Mouse (Mus musculus) heart, postnatal 0 days (tissue): ENCODE results near the gene Gjc3. TPM values are rescaled to one million over a fixed set of nuclear protein-coding genes. Genes with fewer than 3 reads are reported as not detected.
"Not testable (repeated sequence)": the region's sequence is repeated elsewhere in the genome, so short reads cannot be mapped to it uniquely, and the experiment has no call there.

Experiments
- ATAC-seq: fragments of 200-750 bp; cut with Nextera tagmentation; 2 replicates; pipeline ENCODE4 v1.8.0; 2017; ENCODE audit warnings: low read depth, moderate number of reproducible peaks, moderate library complexity; ENCODE audit not compliant: insufficient read depth
- DNase-seq: peaks from one replicate; pipeline ENCODE4 v3.0.0-alpha.2; 2016; ENCODE audit warnings: low spot score
- H3K27ac ChIP-seq: fragments of 300-500 bp; sonication (generic); 2 replicates; pipeline ENCODE4 v1.5.1; 2014; ENCODE audit warnings: low read depth, mild to moderate bottlenecking
- H3K27me3 ChIP-seq: fragments of 300-500 bp; sonication (generic); 2 replicates; pipeline ENCODE4 v1.6.1; 2014; ENCODE audit warnings: low read length, mixed read lengths; ENCODE audit not compliant: control insufficient read depth, insufficient read depth
- H3K36me3 ChIP-seq: fragments of 300-500 bp; sonication (generic); replicated peaks from 2 replicates; pipeline ENCODE4 v1.6.1; 2014; ENCODE audit warnings: low read length, mixed read lengths; ENCODE audit not compliant: control insufficient read depth, insufficient read depth
- H3K4me1 ChIP-seq: fragments of 300-500 bp; sonication (generic); 2 replicates; pipeline ENCODE4 v1.6.1; 2014; ENCODE audit warnings: antibody characterized with exemption; ENCODE audit not compliant: control insufficient read depth, insufficient read depth
- H3K4me2 ChIP-seq: fragments of 300-500 bp; sonication (generic); 2 replicates; pipeline ENCODE4 v1.6.1; 2014; ENCODE audit warnings: low read depth, mild to moderate bottlenecking, low read length, moderate library complexity
- H3K4me3 ChIP-seq: fragments of 300-500 bp; sonication (generic); 2 replicates; pipeline ENCODE4 v1.5.1; 2014; ENCODE audit warnings: low read depth, low read length
- H3K9ac ChIP-seq: fragments of 300-500 bp; sonication (generic); replicated peaks from 2 replicates; pipeline ENCODE4 v1.6.1; 2014; ENCODE audit warnings: low read depth, low read length, mixed read lengths
- H3K9me3 ChIP-seq: fragments of 300-500 bp; sonication (generic); replicated peaks from 2 replicates; pipeline ENCODE4 v1.6.1; 2016; ENCODE audit warnings: low read length; ENCODE audit not compliant: control insufficient read depth
- CTCF ChIP-seq: IDR thresholded peaks from 2 replicates; pipeline ENCODE4 v1.5.1; 2016; ENCODE audit warnings: antibody characterized with exemption, control low read depth, low read depth
- EP300 ChIP-seq: IDR thresholded peaks from 2 replicates; pipeline ENCODE4 v1.6.1; 2016; ENCODE audit warnings: antibody characterized with exemption, low read depth
- WGBS: fragments of 180-500 bp; shearing (Covaris S2); extraction: QIAGEN DNeasy Blood & Tissue Kit; methylation state at CpG from one replicate; pipeline ENCODE4 v1.1.7; 2014; 5-methylcytosine and 5-hydroxymethylcytosine counted together
- polyA plus RNA-seq: library from polyadenylated mRNA; unstranded; fragments of >200 nt; fragmentation: Nextera tagmentation; extraction: Ambion mirVana; gene quantifications from 2 replicates; pipeline ENCODE4 v1.2.1, GENCODE M21; 2015
- total RNA-seq: library from RNA; depleted of rRNA; stranded (reverse); fragments of >200 nt; gene quantifications from 2 replicates; pipeline ENCODE4 v1.2.3, GENCODE M21; 2014; ENCODE audit warnings: low replicate concordance

Gene Gjc3
- total and polyA plus RNA-seq, 2 experiments from 2014 or later: 0.08 to 0.92 TPM

DNA sequence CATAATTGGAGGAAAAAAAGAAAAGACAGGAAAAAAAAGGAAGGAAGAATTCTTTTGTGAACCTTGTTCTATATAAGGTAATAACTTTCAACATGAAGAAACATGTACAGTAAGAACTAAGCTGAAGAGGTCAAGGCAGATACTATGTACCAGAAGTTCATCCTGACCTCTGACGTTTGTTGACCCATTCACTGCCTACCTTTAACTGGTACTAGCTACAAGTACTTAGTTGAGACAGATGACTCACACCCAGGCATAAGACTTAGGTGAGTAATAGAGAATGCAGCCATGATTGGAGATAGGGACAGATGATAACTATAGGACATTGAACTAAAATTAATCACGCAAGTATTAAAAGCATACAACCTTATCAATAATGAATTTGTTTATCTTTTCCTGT is 26.4 kb downstream of the Gjc3 start:
- no peaks in the 10 kb centered on the region for H3K4me1 ChIP-seq
- H3K27me3 ChIP-seq: no peaks in the 10 kb centered on the region
- no peak overlapping the region for H3K27ac ChIP-seq
- DNase-seq: no peak
- no peak overlapping the region for H3K4me3 ChIP-seq
- WGBS: 81% methylated on average over 2 of the region's 2 CpGs
- no peaks in the 10 kb centered on the region for H3K36me3 ChIP-seq
- no peak for ATAC-seq
- no peak overlapping the region for H3K4me2 ChIP-seq
- TF ChIP-seq CTCF (no peak), EP300 (no peak)
- H3K9me3 ChIP-seq: no peaks in the 10 kb centered on the region
- H3K9ac ChIP-seq: no peak overlapping the region

DNA sequence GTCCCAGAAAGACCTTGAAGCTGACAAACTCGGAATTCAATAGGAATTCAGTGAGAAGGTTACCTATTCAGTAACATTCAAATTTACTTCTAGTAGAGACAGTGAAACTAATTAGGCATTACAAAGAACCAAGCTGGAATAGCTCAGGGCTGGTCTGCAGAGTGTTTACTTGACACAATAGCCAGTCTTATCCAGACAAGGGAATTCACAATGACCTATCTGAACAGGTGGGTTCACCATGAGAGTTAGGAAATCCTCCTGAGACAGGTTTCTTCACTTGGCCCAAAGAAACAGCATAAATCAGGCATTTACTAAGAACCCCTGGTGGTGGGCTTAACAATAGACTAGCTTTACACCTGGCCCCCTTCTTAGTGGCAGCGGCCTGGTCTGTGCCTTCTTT is 29.0 kb downstream of the Gjc3 start:
- not testable (repeated sequence) for DNase-seq, H3K27ac ChIP-seq, H3K36me3 ChIP-seq, ATAC-seq, H3K4me1 ChIP-seq, H3K9me3 ChIP-seq, H3K9ac ChIP-seq, H3K4me3 ChIP-seq, H3K4me2 ChIP-seq, H3K27me3 ChIP-seq
- WGBS: 67% methylated on average over 2 of the region's 2 CpGs

DNA sequence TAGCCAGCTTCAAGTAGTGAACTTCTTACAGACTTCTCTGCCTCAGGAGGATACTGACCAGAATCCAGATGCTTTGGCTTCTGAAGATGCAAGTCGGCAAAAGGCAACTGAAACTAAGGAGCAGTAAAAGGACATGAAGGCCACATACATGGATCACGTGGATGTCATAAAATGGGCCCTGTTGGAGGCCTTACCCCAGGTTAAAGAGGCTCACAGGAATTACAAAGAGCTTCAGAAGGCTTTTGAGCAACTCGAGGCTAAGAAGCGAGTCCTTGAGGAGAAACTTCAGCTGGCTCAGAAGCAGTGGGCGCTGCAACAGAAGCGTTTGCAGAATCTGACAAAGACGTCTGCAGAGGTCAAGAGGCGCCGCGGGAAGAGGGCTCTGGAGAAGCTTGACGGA is 34.5 kb downstream of the Gjc3 start:
- Histone ChIP-seq H3K27ac (no peak overlapping the region), H3K27me3 (no peaks in the 10 kb centered on the region), H3K4me2 (no peak overlapping the region), H3K36me3 (no peaks in the 10 kb centered on the region), H3K4me3 (no peak overlapping the region), H3K9me3 (no peaks in the 10 kb centered on the region), H3K4me1 (no peaks in the 10 kb centered on the region), H3K9ac (no peak overlapping the region)
- no peak for DNase-seq
- TF ChIP-seq EP300 (no peak), CTCF (no peak)
- WGBS: 72% methylated on average over 11 of the region's 11 CpGs
- ATAC-seq: no peak

DNA sequence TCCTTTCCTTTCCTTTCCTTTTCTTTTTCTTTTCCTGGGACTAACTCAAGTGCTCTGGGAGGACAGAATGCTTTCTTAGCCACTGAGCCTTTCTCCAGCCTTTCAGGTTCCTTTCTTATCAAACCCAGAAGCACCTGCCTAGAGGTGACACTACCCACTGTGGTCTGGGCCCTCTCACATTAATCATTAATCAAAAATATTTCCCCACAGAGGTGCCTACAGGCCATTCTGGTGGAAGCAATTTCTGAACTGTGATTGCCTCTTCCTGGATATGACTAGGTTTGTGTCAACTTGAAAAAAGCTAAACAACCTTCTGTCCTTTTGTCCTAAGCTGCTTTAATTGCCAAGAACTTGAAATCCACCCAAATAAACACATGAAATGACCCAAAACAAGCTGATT is 40.7 kb downstream of the Gjc3 start:
- H3K4me2 ChIP-seq: no peak overlapping the region
- ATAC-seq (no peak), DNase-seq (no peak)
- TF ChIP-seq EP300: no peak
- TF ChIP-seq CTCF: no peak
- H3K9ac ChIP-seq: no peak overlapping the region
- H3K9me3 ChIP-seq: no peaks in the 10 kb centered on the region
- H3K4me1 ChIP-seq: no peaks in the 10 kb centered on the region
- no peak overlapping the region for H3K4me3 ChIP-seq
- no peaks in the 10 kb centered on the region for H3K27me3 ChIP-seq
- no peaks in the 10 kb centered on the region for H3K36me3 ChIP-seq
- no peak overlapping the region for H3K27ac ChIP-seq

DNA sequence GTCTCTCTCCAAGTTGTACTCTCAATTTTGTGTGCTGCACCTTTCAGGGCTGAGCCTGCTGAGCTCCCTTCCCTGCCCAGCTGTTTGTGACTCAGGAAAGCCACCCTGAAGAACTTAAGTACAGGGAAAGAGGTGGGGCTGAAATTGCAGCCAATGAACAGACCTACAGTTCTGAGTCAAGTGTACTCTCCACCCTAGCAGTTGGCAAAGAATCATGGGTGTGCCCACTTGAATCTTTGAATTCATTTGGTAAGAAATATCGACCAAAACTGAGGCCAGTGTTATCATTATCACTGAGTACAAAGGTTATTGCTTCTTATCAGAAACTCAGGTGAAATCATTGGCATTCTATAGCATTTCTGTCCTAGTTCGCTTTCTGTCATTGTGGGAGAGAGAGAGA is 41.4 kb downstream of the Gjc3 start, which contains the start of gene Cyp3a13:
TSS of gene Cyp3a13 (minus strand) at position 88 of the 400 bp plus-strand sequence.
- ATAC-seq: no peak
- Histone ChIP-seq H3K4me1 (no peaks in the 10 kb centered on the region), H3K27ac (no peak within 1 kb of the TSS), H3K9ac (no peak within 1 kb of the TSS), H3K9me3 (no peaks in the 10 kb centered on the region), H3K4me3 (no peak within 1 kb of the TSS), H3K4me2 (no peak within 1 kb of the TSS), H3K27me3 (no peaks in the 10 kb centered on the region), H3K36me3 (no peaks in the 10 kb centered on the region)
- TF ChIP-seq CTCF (no peak), EP300 (no peak)
- no peak for DNase-seq
- 46% methylated on average over 2 of the region's 2 CpGs for WGBS

DNA sequence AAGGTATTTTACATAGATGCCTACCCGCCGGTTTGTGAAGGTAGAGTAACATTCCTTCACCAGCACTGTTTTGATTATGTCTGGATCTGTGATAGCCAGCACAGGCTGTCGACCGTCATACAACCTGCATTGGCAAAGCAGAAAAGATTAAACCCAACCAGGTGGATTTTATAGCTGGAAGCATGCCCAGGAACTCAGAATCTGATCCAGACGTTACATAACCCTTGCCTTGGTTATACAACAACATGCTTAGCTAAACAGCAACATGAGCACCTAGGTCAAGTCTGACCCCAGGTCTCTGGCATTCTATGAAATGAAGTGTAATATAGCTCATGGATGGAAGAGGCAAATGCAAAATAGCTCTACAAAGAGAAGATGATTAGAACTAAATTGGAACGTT is 47.3 kb downstream of the Gjc3 start:
- Histone ChIP-seq H3K27ac (no peak overlapping the region), H3K4me3 (no peak overlapping the region), H3K9me3 (no peaks in the 10 kb centered on the region), H3K4me1 (no peaks in the 10 kb centered on the region), H3K36me3 (no peaks in the 10 kb centered on the region), H3K9ac (no peak overlapping the region), H3K27me3 (no peaks in the 10 kb centered on the region), H3K4me2 (no peak overlapping the region)
- WGBS: 59% methylated on average over 6 of the region's 6 CpGs
- ATAC-seq (no peak), DNase-seq (no peak)
- TF ChIP-seq CTCF (no peak), EP300 (no peak)
